Mouse (Mus musculus): ENCODE data around the gene Apbb2.

Apbb2 gene

DNA sequence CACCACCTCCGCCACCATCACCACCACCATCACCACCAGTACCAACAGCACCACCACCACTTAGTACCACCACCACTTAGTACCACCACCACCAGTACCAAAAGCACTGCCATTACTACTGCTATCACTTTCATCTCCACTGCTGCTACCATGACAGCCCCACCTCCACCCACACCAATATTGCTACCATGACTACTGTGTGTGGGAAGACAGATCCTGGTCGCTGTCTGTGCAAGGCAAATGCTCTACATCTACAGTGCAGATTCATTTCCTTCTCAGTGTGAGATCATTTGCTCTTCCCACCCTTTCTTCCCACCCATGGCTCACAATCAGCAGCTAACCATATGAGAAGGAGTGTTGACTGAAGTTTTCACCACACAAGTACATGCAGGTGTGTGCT is 315.7 kb downstream of the Apbb2 start:
- peaks cover 19% of the 10 kb centered on the region; the same call in 1 of the 2 replicates for H3K36me3 ChIP-seq (ENCODE audit: insufficient read depth, low read length)
- no peaks in the 10 kb centered on the region for H3K4me1 ChIP-seq (replicated peaks; ENCODE audit: low read depth, low read length)
- no peaks in the 10 kb centered on the region for H3K27me3 ChIP-seq (ENCODE audit: insufficient read depth, low read length)
- no peak overlapping the region for H3K4me3 ChIP-seq (replicated peaks; ENCODE audit: low read length)
- 0 out of 2 replicates have a peak, but pooled peaks cover 3% of the 10 kb centered on the region for H3K9me3 ChIP-seq (ENCODE audit: low read length)
- TF ChIP-seq CTCF (conservative IDR thresholded peaks at IDR 0.05; ENCODE audit: low read length) = no peak
- no peak for TF ChIP-seq POU5F1 (IDR thresholded peaks at IDR 0.05; ENCODE audit: borderline replicate concordance, low read length)
- TF ChIP-seq NANOG (IDR thresholded peaks at IDR 0.05; ENCODE audit: borderline replicate concordance, low read length) = no peak

DNA sequence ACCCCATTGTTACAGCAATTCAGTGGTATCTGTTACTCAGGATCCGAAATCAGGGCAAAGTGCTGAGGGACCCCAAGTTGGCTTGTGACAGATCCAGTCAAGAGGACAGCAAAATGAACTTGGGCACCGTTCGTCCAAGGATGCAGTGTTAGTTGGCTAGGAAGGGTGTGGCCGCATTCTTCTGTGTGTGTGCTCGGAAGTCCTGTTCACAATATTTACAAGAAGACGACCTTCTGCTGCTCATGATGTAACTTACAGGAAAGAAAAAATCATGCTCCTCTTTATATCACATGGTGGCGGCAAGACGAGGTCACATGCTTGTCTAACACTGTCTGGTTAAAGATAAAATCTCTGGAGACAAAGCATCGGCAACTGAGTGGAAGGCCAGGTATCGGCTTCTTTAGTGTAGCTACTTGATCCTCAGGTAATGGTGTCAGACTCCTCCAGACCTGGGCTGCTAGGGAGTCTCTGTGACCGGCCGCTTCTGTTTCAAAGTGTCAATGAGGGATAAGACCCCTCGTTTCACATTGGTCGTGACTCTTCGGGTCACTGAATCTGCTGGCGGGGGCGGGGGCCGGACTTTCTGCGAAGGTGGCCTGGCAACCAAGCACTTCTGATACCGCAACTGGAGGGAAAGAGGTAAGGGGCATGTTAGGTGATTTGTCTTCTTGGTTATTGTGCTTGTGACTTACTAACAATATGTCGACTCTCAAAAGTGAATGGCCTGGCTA is 316.3 kb downstream of the Apbb2 start:
- H3K4me3 ChIP-seq (replicated peaks; ENCODE audit: low read length) = no peak overlapping the region
- no peak for TF ChIP-seq POU5F1 (IDR thresholded peaks at IDR 0.05; ENCODE audit: borderline replicate concordance, low read length)
- TF ChIP-seq CTCF (conservative IDR thresholded peaks at IDR 0.05; ENCODE audit: low read length) = no peak
- TF ChIP-seq NANOG (IDR thresholded peaks at IDR 0.05; ENCODE audit: borderline replicate concordance, low read length) = no peak
- H3K4me1 ChIP-seq (replicated peaks; ENCODE audit: low read depth, low read length) = no peaks in the 10 kb centered on the region
- no peaks in the 10 kb centered on the region for H3K27me3 ChIP-seq (ENCODE audit: insufficient read depth, low read length)
- H3K36me3 ChIP-seq (ENCODE audit: insufficient read depth, low read length) = peaks cover 19% of the 10 kb centered on the region; the same call in 1 of the 2 replicates
- 0 out of 2 replicates have a peak, but pooled peaks cover 3% of the 10 kb centered on the region for H3K9me3 ChIP-seq (ENCODE audit: low read length)

GRCm38 (mm10) chr5:66300576-66300975 is 318.0 kb downstream of the Apbb2 start:
- 0 out of 2 replicates have a peak, but pooled peaks cover 5% of the 10 kb centered on the region for H3K9me3 ChIP-seq (ENCODE audit: low read length)
- no peaks in the 10 kb centered on the region for H3K27me3 ChIP-seq (ENCODE audit: insufficient read depth, low read length)
- no peaks in the 10 kb centered on the region for H3K4me1 ChIP-seq (replicated peaks; ENCODE audit: low read depth, low read length)
- H3K4me3 ChIP-seq (replicated peaks; ENCODE audit: low read length) = no peak overlapping the region
- peaks cover 13% of the 10 kb centered on the region; the same call in 1 of the 2 replicates for H3K36me3 ChIP-seq (ENCODE audit: insufficient read depth, low read length)
- TF ChIP-seq POU5F1 (IDR thresholded peaks at IDR 0.05; ENCODE audit: borderline replicate concordance, low read length) (no peak), CTCF (conservative IDR thresholded peaks at IDR 0.05; ENCODE audit: low read length) (no peak), NANOG (IDR thresholded peaks at IDR 0.05; ENCODE audit: borderline replicate concordance, low read length) (no peak)

- H3K4me3 ChIP-seq (replicated peaks; ENCODE audit: low read length) = no peak overlapping the region
- 0 out of 2 replicates have a peak, but pooled peaks cover 9% of the 10 kb centered on the region for H3K9me3 ChIP-seq (ENCODE audit: low read length)
- H3K36me3 ChIP-seq (ENCODE audit: insufficient read depth, low read length) = peaks cover 13% of the 10 kb centered on the region; the same call in 1 of the 2 replicates
- TF ChIP-seq POU5F1 (IDR thresholded peaks at IDR 0.05; ENCODE audit: borderline replicate concordance, low read length) = no peak
- TF ChIP-seq NANOG (IDR thresholded peaks at IDR 0.05; ENCODE audit: borderline replicate concordance, low read length) = no peak
- TF ChIP-seq CTCF (conservative IDR thresholded peaks at IDR 0.05; ENCODE audit: low read length) = no peak
- H3K4me1 ChIP-seq (replicated peaks; ENCODE audit: low read depth, low read length) = no peaks in the 10 kb centered on the region
- H3K27me3 ChIP-seq (ENCODE audit: insufficient read depth, low read length) = no peaks in the 10 kb centered on the region
Measured at GRCm38 (mm10) chr5:66298856-66299255, 319.7 kb downstream of the Apbb2 start.

DNA sequence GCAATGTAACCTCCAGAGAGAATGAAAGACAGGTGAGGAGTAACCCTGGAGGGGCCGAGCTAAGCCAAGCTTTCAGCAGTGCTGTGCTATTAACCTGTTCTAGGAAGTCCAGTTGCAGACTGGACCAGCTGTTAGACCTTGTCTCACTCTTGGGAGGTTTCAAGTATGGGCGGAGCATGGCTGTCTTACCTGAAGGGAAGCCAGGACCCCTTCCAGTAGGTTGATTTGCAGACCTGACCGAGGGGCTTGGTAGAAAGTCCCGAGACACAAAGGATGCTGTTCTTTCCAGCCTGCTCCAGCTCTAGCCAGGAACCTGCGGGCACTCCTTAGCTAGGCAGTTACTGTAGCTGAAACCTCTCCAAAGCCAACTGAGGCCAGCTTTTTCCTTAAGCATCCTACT is 322.5 kb downstream of the Apbb2 start:
- Histone ChIP-seq H3K36me3 (ENCODE audit: insufficient read depth, low read length) (0 out of 2 replicates have a peak, but pooled peaks cover 4% of the 10 kb centered on the region), H3K4me3 (replicated peaks; ENCODE audit: low read length) (no peak overlapping the region), H3K4me1 (replicated peaks; ENCODE audit: low read depth, low read length) (no peaks in the 10 kb centered on the region), H3K9me3 (ENCODE audit: low read length) (0 out of 2 replicates have a peak, but pooled peaks cover 6% of the 10 kb centered on the region), H3K27me3 (ENCODE audit: insufficient read depth, low read length) (no peaks in the 10 kb centered on the region)
- TF ChIP-seq CTCF (conservative IDR thresholded peaks at IDR 0.05; ENCODE audit: low read length) (no peak), NANOG (IDR thresholded peaks at IDR 0.05; ENCODE audit: borderline replicate concordance, low read length) (no peak)

DNA sequence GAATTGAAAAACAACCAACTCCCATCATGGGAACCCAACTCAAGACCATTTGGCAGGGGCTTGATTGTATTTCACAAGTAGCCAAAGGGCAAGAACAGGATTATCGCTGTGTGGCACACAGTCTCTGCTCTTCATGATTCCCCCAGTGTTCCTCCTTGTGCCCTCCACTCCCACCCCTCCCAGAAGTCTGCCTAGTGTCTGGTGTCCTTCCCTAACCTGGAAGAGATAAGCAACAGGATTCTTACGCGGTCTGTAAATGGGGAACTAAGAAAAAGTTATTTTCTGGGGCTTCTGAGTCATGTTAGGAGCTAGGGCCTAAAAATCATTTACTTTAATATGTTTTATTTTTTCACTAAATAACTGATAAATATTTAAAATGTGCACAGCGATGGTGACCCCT is 323.6 kb downstream of the Apbb2 start:
- no peak overlapping the region for H3K4me3 ChIP-seq (replicated peaks; ENCODE audit: low read length)
- no peak for TF ChIP-seq NANOG (IDR thresholded peaks at IDR 0.05; ENCODE audit: borderline replicate concordance, low read length)
- no peak for TF ChIP-seq CTCF (conservative IDR thresholded peaks at IDR 0.05; ENCODE audit: low read length)
- TF ChIP-seq POU5F1 (IDR thresholded peaks at IDR 0.05; ENCODE audit: borderline replicate concordance, low read length) = no peak
- no peaks in the 10 kb centered on the region for H3K27me3 ChIP-seq (ENCODE audit: insufficient read depth, low read length)
- no peaks in the 10 kb centered on the region for H3K4me1 ChIP-seq (replicated peaks; ENCODE audit: low read depth, low read length)
- H3K9me3 ChIP-seq (ENCODE audit: low read length) = 0 out of 2 replicates have a peak, but pooled peaks cover 6% of the 10 kb centered on the region
- no peaks in the 10 kb centered on the region for H3K36me3 ChIP-seq (ENCODE audit: insufficient read depth, low read length)

DNA sequence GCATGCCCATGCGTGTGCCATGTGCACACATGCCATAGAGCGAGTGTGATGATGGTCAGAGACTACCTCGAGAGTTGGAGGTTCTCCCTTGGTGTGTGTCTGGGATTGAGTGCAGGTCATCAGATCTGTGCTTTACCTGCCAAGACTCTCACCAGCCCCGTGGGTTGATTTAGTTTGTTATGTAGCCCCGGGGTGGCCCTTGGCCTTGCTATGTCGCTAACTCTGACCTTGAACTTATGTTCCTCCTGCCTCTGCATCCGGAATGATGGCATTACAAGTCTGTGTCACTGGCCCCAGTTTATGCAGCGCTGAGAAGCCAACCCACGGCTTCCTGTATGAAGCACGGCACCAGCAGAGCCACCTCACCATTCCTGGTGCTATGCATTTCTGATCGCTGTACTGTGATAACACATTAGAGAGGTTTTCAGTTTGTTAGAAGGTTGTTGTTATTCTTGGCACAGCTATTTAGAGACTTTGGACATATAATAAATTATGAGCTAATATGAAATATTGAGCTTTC is 324.4 kb downstream of the Apbb2 start:
- no peaks in the 10 kb centered on the region for H3K36me3 ChIP-seq (ENCODE audit: insufficient read depth, low read length)
- TF ChIP-seq CTCF (conservative IDR thresholded peaks at IDR 0.05; ENCODE audit: low read length) = no peak
- TF ChIP-seq POU5F1 (IDR thresholded peaks at IDR 0.05; ENCODE audit: borderline replicate concordance, low read length) = no peak
- no peak for TF ChIP-seq NANOG (IDR thresholded peaks at IDR 0.05; ENCODE audit: borderline replicate concordance, low read length)
- no peaks in the 10 kb centered on the region for H3K27me3 ChIP-seq (ENCODE audit: insufficient read depth, low read length)
- H3K4me1 ChIP-seq (replicated peaks; ENCODE audit: low read depth, low read length) = no peaks in the 10 kb centered on the region
- H3K4me3 ChIP-seq (replicated peaks; ENCODE audit: low read length) = no peak overlapping the region
- H3K9me3 ChIP-seq (ENCODE audit: low read length) = 0 out of 2 replicates have a peak, but pooled peaks cover 6% of the 10 kb centered on the region

GRCm38 (mm10) chr5:66280742-66281141 is 337.8 kb downstream of the Apbb2 start:
- no peak for TF ChIP-seq POU5F1 (IDR thresholded peaks at IDR 0.05; ENCODE audit: borderline replicate concordance, low read length)
- TF ChIP-seq CTCF (conservative IDR thresholded peaks at IDR 0.05; ENCODE audit: low read length) = peak; percentile 42
- no peak for TF ChIP-seq NANOG (IDR thresholded peaks at IDR 0.05; ENCODE audit: borderline replicate concordance, low read length)
- H3K27me3 ChIP-seq (ENCODE audit: insufficient read depth, low read length) = no peaks in the 10 kb centered on the region
- no peaks in the 10 kb centered on the region for H3K36me3 ChIP-seq (ENCODE audit: insufficient read depth, low read length)

More at GRCm38 (mm10) chr5:66280742-66281141, 337.8 kb downstream of the Apbb2 start:
- Histone ChIP-seq H3K4me3 (replicated peaks; ENCODE audit: low read length) (no peak overlapping the region), H3K4me1 (replicated peaks; ENCODE audit: low read depth, low read length) (no peaks in the 10 kb centered on the region), H3K9me3 (ENCODE audit: low read length) (peaks cover 8% of the 10 kb centered on the region)
